Mouse (Mus musculus): Measurements from ENCODE around the gene Il1r1. TPM values are rescaled to one million over a fixed set of nuclear protein-coding genes. Genes with fewer than 3 reads are reported as not detected.

The Il1r1 gene
- polyA plus RNA-seq, 1 experiment, result 13.1 TPM

- DNase-seq (ENCODE audit: low spot score), result no peak
Observed at GRCm38 (mm10) chr1:40231116-40231515, 6.2 kb downstream of the Il1r1 start.

GRCm38 (mm10) chr1:40233217-40233616 lies 8.3 kb downstream of the Il1r1 start:
- DNase-seq (ENCODE audit: low spot score), result no peak

GRCm38 (mm10) chr1:40233621-40234020 lies 8.7 kb downstream of the Il1r1 start:
- DNase-seq (ENCODE audit: low spot score), result no peak

- no peak for DNase-seq (ENCODE audit: low spot score)
Observed at GRCm38 (mm10) chr1:40235597-40236249, 10.8 kb downstream of the Il1r1 start.

GRCm38 (mm10) chr1:40236694-40237093 lies 11.8 kb downstream of the Il1r1 start:
- no peak for DNase-seq (ENCODE audit: low spot score)

GRCm38 (mm10) chr1:40237094-40237493 lies 12.2 kb downstream of the Il1r1 start:
- no peak for DNase-seq (ENCODE audit: low spot score)

- DNase-seq (ENCODE audit: low spot score), result no peak
Observed at GRCm38 (mm10) chr1:40240353-40241092, 15.6 kb downstream of the Il1r1 start.

- no peak for DNase-seq (ENCODE audit: low spot score)
Observed at GRCm38 (mm10) chr1:40242717-40243116, 17.8 kb downstream of the Il1r1 start.

- DNase-seq (ENCODE audit: low spot score), result no peak
Observed at GRCm38 (mm10) chr1:40243561-40243998, 18.7 kb downstream of the Il1r1 start.

GRCm38 (mm10) chr1:40250425-40250824 lies 25.5 kb downstream of the Il1r1 start:
- no peak for DNase-seq (ENCODE audit: low spot score)

GRCm38 (mm10) chr1:40252507-40252906 lies 27.6 kb downstream of the Il1r1 start:
- DNase-seq (ENCODE audit: low spot score), result no peak

- no peak for DNase-seq (ENCODE audit: low spot score)
Observed at GRCm38 (mm10) chr1:40253940-40254339, 29.1 kb downstream of the Il1r1 start.

GRCm38 (mm10) chr1:40254347-40255057 lies 29.6 kb downstream of the Il1r1 start:
- no peak for DNase-seq (ENCODE audit: low spot score)

GRCm38 (mm10) chr1:40262441-40263121 lies 37.7 kb downstream of the Il1r1 start:
- DNase-seq (ENCODE audit: low spot score), result no peak

- no peak for DNase-seq (ENCODE audit: low spot score)
Observed at GRCm38 (mm10) chr1:40263122-40263498, 38.2 kb downstream of the Il1r1 start.

- no peak for DNase-seq (ENCODE audit: low spot score)
Observed at GRCm38 (mm10) chr1:40263679-40264078, 38.8 kb downstream of the Il1r1 start.

GRCm38 (mm10) chr1:40265301-40265835 lies 40.5 kb downstream of the Il1r1 start:
- DNase-seq (ENCODE audit: low spot score), result no peak

GRCm38 (mm10) chr1:40266431-40267260 lies 41.8 kb downstream of the Il1r1 start:
- peak; percentile 77 for DNase-seq (ENCODE audit: low spot score)

- DNase-seq (ENCODE audit: low spot score), result no peak
Observed at GRCm38 (mm10) chr1:40267846-40268245, 43.0 kb downstream of the Il1r1 start.

- DNase-seq (ENCODE audit: low spot score), result no peak
Observed at GRCm38 (mm10) chr1:40268536-40268935, 43.7 kb downstream of the Il1r1 start.

GRCm38 (mm10) chr1:40270415-40270814 lies 45.5 kb downstream of the Il1r1 start:
- DNase-seq (ENCODE audit: low spot score), result no peak

All from urinary bladder, adult 2 months (tissue).